Mouse (Mus musculus): ENCODE data around the gene Suv39h1.

DNA sequence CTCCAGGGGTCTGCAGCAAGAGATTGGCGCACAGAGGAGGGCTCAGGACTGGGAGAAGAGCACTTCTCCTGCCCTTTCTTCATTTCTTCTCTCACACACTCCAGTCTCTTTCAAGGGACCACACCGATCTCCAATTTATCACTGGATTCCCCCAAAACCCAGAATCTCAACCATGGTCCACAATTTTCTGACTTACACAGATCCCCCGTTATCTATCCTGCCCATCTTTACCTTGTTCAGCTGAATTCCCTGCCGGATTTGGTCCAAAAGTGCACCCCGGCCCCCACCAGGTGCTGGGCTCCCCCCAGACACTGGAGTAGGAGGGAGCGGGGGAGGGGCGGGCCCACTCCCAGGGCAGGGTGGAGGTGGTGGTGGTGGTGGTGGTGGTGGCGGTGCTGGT lies 11.1 kb upstream of the Suv39h1 start:
- TF ChIP-seq POLR2A (IDR thresholded peaks at IDR 0.05; ENCODE audit: insufficient read depth, low read depth, low read length) (no peak), CTCF (IDR thresholded peaks at IDR 0.05; ENCODE audit: insufficient read depth, low read depth, low read length) (no peak)

All from olfactory bulb, adult 2 months (tissue).